Mouse (Mus musculus) CD4-positive naive resting alpha-beta T cell, adult 76 days (primary cell): ENCODE data around the gene Ccdc60. TPM values are rescaled to one million over a fixed set of nuclear protein-coding genes. Genes with fewer than 3 reads are reported as not detected.

Source experiments
- total RNA-seq: library from RNA; stranded (reverse); gene quantifications from one replicate; pipeline ENCODE4 v1.2.4, GENCODE M21; 2023

Ccdc60 gene
- not detected for total RNA-seq

DNA sequence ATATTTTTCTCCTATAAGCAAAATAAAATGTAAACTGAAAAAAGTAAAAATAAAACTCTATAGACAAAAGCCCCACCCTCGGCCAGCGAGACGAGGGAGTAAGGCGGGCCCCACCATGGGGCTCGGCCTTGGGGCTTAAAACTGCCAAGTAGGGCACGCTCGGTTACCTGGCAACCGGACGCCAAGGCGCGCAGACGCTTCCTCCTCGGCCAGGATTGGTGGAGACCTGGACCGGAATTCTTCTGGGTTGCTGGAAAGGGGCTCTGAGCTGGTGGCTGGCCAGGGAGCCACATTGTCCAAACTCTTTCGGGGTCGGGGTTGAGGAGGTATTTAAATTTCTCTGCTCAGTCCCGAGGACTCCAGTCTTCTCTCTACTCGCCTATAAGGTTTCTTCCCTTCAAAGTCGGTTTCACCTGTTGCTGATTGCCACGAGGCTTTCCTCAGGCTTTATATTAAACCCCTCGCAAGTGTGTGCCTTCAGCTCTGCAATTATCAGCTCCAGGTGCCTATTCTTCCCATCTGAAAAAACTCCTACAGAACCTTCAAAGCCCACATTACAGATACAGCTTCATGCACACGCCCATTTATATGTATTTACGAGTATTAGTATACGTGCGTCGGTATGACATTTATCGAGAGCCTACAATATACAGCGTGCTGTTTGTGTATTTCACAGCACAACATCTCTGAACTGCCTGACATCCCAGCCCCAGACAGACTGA, at the start of gene Ccdc60:
Gene Ccdc60, minus strand, starts transcription at position 137 of the 722 bp plus-strand sequence.

DNA sequence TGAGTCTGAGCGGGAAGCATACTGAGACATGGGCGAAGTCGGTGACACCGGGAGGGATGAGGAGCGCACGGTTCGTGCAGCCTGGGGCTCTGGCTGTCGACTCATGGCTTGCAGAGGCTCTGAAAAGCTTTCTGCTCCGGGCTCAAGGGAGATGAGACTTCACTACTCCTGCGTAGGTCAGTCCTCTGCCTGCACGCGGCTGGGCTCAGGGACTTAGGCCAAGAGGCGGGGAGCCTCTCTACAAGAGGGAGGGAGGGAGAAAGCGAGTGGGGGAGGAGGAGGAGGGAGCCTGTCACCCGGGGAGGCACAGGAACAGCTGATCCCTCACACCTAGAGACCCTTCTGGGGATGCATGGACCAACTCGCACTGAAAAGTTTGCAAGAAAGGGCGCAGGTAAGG, 205.7 kb downstream of the Ccdc60 start, which contains the start of gene Tmem233:
Gene Tmem233, minus strand, starts transcription at position 164 of the 400 bp plus-strand sequence.

Other genes starting within 250 kb of the Ccdc60 start
- gene Tmem233, start 205.7 kb downstream of the Ccdc60 start, total RNA-seq: not detected
- gene Hspb8, start 133.9 kb upstream of the Ccdc60 start, total RNA-seq: not detected